Mouse (Mus musculus): ENCODE data around the gene Actl6a. TPM values are rescaled to one million over a fixed set of nuclear protein-coding genes. Genes with fewer than 3 reads are reported as not detected.
"Not testable (repeated sequence)": the region's sequence is repeated elsewhere in the genome, so short reads cannot be mapped to it uniquely, and the experiment has no call there.

Actl6a gene
- polyA plus RNA-seq, 1 experiment from 2014 or later: 164 TPM

DNA sequence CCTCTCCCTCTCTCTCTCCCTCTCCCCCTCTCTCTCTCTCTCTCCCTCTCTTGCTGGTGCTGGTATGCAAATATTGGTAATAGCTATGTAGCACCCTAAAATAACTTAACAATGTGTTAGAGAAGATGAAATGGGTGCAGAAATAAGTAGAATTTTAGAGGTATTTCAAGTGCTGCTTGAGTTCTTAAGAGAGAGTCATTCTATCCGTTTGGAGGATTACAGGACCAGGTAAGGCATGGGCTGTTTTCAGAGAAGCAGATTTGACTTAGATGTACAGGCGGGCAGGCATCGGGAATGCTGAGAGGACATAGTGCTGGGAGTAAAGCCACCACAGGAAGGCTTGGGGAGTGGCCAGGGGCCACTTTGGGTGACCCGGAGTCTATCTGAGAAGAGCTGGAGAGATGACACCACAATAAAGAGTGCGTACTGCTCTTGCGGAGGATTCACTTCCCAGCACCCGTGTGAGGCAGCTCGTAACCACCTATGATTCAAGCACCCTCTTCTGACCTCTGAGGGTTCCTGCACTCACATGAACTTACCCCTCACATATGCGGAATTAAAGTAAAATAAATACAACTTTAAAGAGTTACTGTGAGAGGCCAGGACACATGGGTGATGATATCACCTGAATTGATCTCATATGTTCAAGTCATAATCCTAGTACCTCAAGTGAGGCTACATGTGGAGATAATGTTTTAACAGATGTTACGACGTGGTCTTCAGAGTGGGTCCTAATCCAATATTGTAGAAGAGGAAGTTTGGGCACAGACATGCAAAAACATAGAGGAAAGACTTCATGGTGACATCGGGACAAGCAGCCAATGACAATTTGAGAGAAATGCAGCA is 11.1 kb upstream of the Actl6a start:
- DNase-seq (ENCODE audit: low spot score): no peak

DNA sequence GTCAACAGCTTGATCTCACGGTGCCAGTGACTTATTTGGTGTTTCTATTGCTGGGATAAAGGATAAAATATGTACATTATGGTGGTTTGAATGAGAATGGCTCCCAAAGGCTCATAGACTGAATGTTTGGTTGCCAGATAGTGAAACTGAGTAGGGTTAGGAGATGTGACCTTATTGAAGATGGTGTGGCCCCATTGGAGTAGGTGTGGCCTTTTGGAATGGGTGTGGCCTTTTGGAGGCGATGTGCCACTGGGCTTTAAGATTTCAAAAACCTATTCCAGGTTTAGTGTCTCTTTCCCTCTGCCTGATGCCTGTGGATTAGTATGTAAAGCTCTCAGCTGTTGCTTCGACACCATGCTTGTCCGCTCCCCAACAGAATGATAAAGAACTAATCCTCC is 10.5 kb upstream of the Actl6a start:
- no peak for DNase-seq (ENCODE audit: low spot score)

DNA sequence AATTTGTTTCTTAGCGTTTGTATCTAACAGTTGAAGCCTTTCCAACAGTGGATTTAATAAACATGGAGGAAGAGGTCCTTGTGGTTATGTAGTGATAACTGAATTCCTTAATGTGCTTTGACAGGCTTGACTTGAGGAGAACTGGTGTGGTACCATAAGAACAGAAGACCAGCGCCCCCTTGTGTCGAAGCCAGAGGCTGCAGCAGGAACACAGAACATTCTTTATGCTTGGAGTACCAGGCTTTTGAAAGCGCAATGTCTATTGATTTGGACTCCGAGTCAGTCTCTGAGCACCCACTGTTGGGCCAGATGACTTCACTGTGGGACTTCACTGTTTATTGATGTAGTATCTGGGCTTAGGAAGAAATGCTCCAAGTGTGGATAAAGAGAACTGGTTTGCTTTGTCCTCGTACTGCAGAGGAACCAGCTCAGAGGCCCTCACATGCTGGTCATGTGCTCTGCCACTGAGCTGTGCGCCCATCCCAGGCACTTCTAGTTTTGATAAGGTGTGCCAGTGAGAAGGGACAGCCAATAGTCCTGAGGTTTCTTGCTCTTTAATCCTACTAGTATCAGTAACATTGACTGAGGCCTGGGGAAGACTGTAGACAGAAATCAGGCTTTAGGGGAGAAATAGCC is 7.8 kb upstream of the Actl6a start:
- peak; percentile 80 for DNase-seq (ENCODE audit: low spot score)

DNA sequence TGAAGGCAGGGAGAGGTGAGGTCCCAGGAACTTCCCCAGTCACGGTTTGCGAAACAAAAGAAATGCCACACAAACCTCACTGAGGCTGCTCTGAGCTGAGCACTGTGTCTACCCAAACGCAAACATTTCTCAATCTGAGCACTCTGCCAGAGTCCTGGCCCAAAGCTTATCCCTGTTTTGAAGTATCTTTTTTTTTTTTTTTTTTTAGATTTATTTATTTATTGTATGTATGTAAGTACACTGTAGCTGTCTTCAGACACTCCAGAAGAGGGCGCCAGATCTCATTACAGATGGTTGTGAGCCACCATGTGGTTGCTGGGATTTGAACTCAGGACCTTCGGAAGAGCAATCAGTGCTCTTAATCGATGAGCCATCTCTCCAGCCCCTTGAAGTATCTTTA is 2.1 kb upstream of the Actl6a start:
- DNase-seq (ENCODE audit: low spot score): not testable (repeated sequence)

DNA sequence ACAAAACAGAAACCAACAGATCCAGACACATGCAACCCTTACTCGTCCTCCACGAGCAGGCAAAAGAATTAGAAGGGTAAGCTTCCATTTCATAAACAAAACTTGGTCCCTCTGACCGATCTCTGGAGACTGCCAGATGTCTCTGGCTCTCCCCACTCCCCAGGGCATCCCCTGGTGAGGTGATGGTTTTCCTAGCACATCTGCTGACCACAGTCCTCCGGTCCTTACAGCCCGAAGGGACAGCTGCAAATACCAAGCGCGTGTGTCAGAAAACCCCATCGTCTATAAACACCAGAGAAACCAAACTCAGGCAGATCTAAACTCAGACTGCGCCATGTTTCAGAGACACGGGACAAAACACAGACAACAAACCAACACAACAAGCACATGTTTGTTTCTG is 1.5 kb upstream of the Actl6a start:
- DNase-seq (ENCODE audit: low spot score): not testable (repeated sequence)

DNA sequence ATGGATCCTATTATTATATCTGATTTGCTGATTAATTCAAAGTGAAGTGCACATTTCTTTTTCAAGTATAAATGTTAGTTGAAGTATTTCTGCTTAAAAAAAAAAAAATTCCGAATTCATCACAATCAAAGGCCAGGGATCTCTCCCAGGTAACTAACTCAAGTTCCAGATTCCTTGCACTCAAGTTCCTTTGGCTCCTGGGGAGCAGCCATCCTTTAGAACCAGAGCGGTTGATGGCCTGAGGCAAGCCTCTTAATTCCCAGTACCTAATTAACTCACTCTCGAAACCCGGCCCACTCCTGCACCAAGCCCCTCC is 1.9 kb downstream of the Actl6a start:
- no peak for DNase-seq (ENCODE audit: low spot score)

DNA sequence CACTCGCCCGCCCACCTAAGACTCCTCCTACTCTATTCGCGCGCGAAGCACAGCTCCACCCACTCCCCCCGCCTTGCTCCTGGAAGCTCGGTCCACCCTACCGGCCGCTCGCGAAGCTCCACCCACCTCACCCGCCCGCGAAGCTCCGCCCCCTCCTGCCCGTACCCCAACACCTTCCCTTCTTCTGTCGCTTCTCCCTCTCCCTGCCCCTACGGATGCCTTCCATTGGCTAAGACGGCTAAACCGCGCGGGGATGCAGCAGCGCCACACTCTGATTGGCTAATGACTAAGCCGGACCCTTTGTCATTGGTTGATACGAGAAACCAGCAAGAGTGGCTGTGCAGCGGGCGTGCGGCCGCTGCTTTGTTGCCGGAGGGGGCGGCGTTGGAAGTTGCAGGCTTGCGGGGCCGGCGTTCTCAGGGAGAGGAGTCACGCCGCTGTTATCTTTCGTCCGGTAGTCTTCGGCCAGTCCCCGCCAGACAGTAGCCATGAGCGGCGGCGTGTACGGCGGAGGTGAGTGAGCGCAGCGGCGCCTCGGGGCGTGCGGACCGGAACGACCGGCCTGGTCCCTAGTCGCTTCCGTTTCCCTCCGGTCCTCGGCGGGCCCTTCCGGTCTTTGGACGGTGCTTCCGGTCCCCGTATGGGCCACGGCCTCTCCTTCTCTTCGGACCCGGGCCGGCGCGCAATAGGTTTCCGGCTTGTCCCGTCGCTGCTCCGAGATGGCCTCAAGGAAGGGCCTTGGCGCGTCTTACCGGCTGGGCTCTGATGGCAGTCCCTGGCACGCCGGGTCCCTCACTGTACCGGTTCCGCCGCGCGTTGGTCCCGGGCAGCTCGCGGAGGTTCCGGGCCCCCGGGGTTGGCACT is 2.5 kb downstream of the Actl6a start:
- DNase-seq (ENCODE audit: low spot score): peak; percentile 98

DNA sequence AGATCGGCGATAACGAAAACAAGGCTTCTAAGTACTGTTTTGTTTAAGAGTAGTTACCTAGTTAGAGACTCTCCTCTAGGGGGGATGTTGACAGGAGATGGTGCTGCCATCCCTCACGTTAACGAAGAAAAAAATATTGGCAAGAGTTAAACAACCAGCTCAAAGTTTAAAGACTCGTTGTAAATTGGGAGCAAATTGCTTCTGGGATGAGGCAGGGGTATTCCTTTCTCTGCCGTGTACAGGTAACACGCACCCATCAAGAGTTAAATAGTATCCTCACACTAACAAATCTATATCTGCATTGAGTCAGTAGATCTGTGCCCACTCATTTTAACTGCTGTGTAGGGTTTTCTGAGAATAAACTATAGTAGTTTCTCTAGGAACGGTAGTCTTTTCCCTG is 3.3 kb downstream of the Actl6a start:
- no peak for DNase-seq (ENCODE audit: low spot score)

DNA sequence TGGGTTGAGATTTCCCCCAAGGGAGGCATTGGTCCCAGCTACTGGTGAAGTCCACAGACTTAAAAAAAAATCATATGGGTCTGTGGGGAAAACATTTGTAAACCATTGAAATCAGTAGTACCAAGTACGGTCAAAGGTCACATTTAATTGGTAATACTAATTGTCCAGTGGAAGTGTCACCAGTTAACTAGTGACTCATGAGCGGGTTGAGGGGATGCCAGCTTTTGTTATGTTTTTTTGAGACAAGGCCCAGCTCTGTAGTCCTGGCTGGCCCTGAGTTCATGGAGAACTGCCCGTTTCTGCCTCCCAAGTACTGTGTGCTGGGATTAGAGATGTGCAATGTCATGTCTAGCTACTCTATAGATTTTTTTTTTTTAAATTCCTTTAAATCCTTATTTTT is 7.6 kb downstream of the Actl6a start:
- DNase-seq (ENCODE audit: low spot score): no peak

DNA sequence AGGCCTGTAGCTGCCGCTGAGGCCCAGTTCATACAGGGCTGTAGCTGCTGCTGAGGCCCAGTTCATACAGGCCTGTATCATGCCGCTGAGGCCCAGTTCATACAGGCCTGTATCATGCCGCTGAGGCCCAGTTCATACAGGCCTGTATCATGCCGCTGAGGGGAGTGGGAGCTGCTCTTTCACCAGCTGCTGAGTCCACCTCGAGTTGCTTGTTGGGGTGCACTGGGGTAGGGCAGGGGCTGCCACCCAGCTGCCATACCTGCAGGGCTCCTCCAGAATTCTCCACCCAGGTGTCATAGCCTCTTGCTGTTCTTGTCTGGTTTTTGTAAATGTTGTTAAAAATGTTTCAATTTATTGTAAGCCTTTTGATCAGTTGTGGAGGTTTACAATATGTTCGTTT is 11.3 kb downstream of the Actl6a start:
- DNase-seq (ENCODE audit: low spot score): not testable (repeated sequence)

DNA sequence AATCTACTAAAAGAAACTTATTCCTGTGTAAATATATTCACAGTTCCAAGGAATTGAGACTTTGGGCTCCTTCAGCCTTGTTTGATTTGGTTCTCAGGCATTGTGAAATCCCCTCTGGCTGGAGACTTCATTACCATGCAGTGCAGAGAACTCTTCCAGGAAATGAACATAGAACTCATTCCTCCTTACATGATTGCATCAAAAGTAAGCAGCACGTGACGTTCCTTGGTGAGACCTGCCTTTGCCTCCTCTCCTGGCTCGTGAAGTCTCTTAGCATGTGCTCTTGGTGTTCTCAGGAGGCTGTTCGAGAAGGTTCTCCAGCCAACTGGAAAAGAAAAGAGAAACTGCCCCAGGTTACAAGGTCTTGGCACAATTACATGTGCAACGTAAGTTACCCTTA is 12.2 kb downstream of the Actl6a start:
- DNase-seq (ENCODE audit: low spot score): no peak

DNA sequence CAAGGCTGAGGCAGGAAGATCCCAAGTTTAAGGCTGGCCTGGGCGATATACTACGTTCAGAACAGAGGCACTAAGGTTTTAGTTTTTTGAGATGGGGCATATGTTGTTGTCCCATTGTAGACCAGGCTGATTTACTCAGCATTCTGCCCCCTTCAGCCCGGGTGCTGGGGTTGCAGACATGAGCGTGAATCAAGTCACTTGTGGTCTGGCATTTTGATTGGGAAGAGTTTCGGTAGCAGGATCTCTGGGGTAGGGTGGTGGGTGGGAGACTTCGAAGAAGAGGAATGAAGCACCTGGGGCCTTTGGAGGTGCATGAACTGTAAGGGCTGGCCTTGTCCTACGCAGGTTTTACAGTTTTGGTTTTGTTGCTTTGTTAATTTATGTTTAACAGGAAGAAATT is 18.1 kb downstream of the Actl6a start:
- no peak for DNase-seq (ENCODE audit: low spot score)

DNA sequence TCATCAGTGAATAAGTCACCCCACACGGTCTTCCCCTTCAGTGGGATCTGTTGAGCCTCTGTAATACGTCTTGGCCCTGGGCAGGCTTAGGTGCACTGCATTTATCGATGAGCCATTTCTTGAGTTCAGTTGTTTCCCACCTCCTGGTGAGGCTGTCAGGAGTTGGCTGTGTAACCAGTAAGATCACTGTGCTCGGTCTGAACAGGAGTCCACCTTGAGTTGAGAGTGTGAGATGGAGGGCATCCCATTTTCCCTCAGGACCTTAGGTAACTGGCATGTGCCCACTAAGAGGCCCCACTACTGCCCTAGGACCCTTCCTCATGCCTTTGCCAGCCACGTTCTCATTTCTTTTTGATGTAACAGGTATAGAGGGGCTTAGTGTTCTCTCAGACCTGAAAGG is 19.9 kb downstream of the Actl6a start:
- no peak for DNase-seq (ENCODE audit: low spot score)

DNA sequence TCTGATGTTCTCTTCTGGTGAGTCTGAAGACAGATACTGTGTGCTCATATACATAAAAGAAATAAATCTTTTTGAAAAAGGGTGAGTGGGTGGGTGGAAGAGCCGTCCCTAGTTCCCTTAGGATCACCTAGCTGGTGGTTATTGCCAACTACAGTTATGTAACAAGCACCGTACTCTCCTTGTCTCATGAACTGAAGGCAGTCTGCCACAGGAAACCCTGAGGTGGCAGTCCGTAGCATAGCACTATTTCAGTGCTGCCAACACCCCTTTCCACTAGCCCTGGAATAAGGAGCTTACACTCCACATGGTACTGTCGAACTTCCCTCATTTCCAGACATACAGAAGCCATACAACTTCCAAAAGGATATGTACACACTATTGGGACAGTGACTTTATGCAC is 21.8 kb downstream of the Actl6a start:
- DNase-seq (ENCODE audit: low spot score): no peak

DNA sequence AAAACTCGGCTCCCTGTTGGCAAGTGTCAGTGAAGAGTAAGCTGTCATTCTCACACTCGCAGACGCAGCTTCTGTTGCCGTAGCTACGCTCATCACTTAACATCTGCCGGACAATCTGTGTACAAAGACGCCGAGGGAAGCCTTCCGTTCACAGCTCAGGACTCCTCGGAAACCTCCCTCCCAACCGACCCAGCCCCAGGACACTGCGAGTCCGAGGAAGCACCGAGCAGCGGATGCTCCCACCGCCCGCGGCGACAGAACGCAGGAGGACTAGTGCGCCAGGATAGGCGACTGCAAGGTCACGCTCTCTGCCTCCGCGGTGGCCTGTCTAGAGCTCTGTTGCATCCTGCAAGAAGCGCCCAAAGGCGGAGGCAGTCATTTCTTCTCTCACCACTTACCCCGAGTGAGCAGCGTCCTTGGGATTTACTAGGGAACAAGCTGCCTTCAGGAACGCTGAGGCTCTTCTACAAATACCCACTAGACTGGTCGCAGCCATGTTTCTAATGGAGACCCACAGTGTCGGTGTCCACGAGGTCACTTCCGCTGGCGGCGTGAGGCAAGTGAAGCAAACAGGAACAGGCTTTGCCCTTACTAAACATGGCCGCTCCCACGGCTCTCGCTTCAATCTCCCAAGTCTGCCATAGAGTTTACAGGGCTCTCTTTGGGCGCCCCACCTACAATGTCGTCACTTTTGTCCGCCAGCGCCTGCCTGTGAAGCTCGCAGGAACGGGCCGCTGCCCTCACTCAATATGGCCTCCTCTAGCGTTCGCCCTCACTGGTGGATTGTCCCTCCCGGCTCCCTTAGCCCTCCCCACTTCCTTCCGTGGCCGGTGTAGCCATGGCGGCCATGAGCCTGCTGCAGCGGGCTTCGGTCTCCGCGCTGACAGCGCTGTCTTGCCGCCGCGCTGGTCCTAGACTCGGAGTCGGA is 30.4 kb downstream of the Actl6a start, which contains the start of gene Ndufb5:
Ndufb5 (plus strand) TSS at position 747 of the 928 bp plus-strand sequence.
- DNase-seq (ENCODE audit: low spot score): peak; percentile 99

DNA sequence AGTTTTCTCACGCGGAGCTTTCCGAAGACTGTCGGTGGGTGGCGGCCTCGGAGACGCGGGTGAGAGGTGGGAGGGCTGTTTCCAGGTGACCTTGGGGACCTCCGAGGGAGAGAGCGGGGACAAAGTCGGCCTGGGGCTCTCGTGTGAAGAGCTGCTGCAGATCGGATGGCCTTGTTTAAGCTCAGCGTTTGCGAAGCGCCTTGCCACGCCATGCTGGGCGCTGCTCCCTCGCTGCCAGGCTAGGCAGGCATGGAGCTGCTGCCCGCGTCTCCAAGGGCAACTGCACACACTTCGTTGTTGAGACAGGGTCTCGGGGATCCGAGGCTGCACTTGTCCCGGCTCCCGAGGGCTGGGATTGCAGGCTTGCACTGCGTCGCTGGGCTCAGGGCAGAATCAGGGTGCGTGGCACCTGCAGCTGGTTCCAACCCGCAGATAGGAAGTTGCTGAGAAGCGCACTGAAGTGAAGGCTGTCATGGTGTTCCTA is 31.1 kb downstream of the Actl6a start, which contains the start of gene Mrpl47:
Mrpl47 (minus strand) TSS at position 434 of the 484 bp plus-strand sequence.
- DNase-seq (ENCODE audit: low spot score): peak; percentile 26

DNA sequence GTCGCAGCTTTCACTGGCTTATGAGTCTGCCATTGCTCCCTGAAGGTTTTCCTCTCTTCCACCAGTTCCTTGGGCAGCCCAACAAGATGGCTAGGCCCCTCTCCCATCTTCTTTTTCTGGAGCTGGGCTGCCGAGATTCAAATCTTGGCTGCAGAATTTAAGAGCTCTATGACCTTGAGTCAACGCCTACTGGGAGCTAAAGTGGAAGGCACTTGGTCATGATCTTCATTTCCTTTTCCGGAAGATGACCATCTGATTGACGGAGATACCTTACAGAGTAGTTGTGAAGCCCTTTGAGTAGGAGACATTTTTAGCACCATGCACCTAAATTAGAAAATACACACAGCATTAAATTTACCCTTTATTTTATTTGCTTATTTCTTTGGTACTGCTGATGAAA is 32.5 kb downstream of the Actl6a start:
- no peak for DNase-seq (ENCODE audit: low spot score)

DNA sequence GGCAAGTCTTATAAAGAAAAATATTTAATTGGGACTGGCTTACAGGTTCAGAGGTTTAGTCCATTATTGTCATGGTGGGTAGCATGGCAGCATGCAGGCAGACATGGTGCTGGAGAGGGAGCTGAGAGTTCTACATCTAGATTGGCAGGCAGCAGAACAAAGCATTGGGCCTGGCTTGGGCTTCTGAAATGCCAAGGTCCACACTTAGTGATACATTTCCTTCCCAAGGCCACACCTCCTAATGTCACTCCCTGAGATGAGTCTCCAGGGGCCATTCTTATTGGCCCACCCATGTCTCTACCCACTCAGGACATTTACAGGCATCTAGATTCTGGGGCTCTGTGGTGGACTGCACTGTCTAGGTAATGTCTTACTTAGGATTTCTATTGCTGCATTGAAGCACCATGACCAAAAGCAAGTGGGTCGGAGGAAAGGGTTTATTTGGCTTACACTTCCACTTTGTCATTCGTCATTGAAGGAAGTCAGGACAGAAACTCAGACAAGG is 36.2 kb downstream of the Actl6a start:
- DNase-seq (ENCODE audit: low spot score): no peak

DNA sequence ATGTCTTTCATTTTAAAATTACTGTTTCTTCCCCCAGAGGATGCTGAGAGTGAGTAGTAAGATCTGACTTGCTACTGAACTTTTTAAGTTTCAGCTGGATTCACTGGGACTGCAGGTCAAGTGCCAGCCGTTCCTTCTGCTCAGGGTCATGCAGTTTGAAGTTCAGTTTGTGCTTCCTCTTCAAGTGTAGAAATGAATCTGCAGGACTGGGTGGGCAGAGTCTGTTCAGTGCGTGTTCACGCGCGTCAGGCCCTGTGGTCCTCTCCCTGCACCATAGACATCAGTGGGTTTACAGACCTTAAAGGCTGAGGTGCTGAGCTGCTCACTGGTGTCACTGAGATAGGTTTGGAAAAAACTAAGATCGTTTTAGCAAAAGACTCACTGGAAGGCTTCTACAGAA is 38.9 kb downstream of the Actl6a start:
- DNase-seq (ENCODE audit: low spot score): no peak

DNA sequence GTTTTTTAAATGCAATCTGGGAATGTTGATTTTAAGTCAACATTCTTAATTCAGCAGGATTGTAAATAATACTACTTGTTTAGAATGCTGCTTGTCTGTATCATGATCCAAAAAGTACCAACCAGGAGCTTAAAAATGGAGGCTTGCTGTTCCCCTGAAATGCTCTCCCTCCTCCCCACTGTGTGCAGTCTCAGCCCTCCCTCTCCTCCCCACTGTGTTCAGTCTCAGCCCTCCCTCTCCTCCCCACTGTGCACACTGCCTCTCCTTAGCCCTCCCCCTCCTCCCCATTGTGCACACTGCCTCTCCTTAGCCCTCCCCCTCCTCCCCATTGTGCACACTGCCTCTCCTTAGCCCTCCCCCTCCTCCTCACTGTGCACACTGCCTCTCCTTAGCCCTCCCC is 39.3 kb downstream of the Actl6a start:
- DNase-seq (ENCODE audit: low spot score): not testable (repeated sequence)

DNA sequence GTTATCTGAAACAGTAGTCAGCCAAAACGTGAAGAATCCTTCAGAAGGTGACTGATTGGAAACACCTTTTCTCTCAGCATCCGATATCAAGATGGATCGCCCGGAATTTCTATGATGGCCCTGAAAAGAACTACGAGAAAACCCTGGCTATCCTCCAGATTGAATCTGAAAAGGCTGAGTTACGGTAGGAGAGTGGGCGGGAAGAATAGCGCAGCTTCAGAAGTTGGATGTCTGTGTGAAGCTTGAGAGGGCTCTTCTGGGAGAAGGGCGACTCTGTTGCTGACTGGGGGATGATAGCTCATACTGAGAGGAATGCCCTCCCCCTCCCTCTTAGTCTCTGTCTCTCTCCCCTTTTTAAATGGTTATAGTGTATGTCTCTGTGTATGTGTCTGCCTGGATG is 42.3 kb downstream of the Actl6a start:
- DNase-seq (ENCODE audit: low spot score): no peak
